Mouse (Mus musculus) neural tube, embryonic 13.5 days (tissue): Measurements from ENCODE around the gene Ndufa7. TPM values are rescaled to one million over a fixed set of nuclear protein-coding genes. Genes with fewer than 3 reads are reported as not detected.
A peak's percentile ranks its signal among the peaks of the same experiment; 100 is the strongest.

Experiments used
- ATAC-seq: fragments of 200-750 bp; cut with Nextera tagmentation; 2 replicates; pipeline ENCODE4 v1.8.0; 2017; ENCODE audit warnings: low read depth, mild to moderate bottlenecking, moderate TSS enrichment, moderate library complexity
- H3K27ac ChIP-seq: fragments of 300-500 bp; sonication (generic); replicated peaks from 2 replicates; pipeline ENCODE4 v1.5.1; 2015; ENCODE audit warnings: moderate library complexity, mild to moderate bottlenecking, inconsistent platforms
- H3K27me3 ChIP-seq: fragments of 300-500 bp; sonication (generic); 2 replicates; pipeline ENCODE4 v1.6.1; 2015; ENCODE audit warnings: mild to moderate bottlenecking, inconsistent platforms
- H3K36me3 ChIP-seq: fragments of 300-500 bp; sonication (generic); 2 replicates; pipeline ENCODE4 v1.6.1; 2015; ENCODE audit warnings: mild to moderate bottlenecking, inconsistent platforms
- H3K4me1 ChIP-seq: fragments of 300-500 bp; sonication (generic); replicated peaks from 2 replicates; pipeline ENCODE4 v1.6.1; 2015; ENCODE audit warnings: inconsistent platforms
- H3K4me2 ChIP-seq: fragments of 300-500 bp; sonication (generic); 2 replicates; pipeline ENCODE4 v1.6.1; 2015; ENCODE audit warnings: inconsistent platforms, mild to moderate bottlenecking, moderate library complexity
- H3K4me3 ChIP-seq: fragments of 300-500 bp; sonication (generic); 2 replicates; pipeline ENCODE4 v1.5.1; 2015; ENCODE audit warnings: mild to moderate bottlenecking, inconsistent platforms
- H3K9ac ChIP-seq: fragments of 300-500 bp; sonication (generic); 2 replicates; pipeline ENCODE4 v1.6.1; 2015; ENCODE audit warnings: moderate library complexity, mild to moderate bottlenecking, inconsistent platforms
- H3K9me3 ChIP-seq: fragments of 300-500 bp; sonication (generic); 2 replicates; pipeline ENCODE4 v1.6.1; 2016; ENCODE audit warnings: inconsistent platforms
- WGBS: fragments of 180-500 bp; shearing (Covaris S2); methylation state at CpG from one replicate; pipeline ENCODE4 v1.1.7; 2015; 5-methylcytosine and 5-hydroxymethylcytosine counted together
- polyA plus RNA-seq: library from polyadenylated mRNA; unstranded; fragments of >200 nt; fragmentation: Nextera tagmentation; extraction: Ambion mirVana; gene quantifications from 2 replicates; pipeline ENCODE4 v1.2.1, GENCODE M21; 2015

Gene Ndufa7
- polyA plus RNA-seq, 1 experiment from 2014 or later = 558 TPM

GRCm38 (mm10) chr17:33788732-33789131, 35.6 kb upstream of the Ndufa7 start:
- no peak for ATAC-seq
- H3K9ac ChIP-seq = no peak overlapping the region
- H3K27me3 ChIP-seq = no peaks in the 10 kb centered on the region
- H3K27ac ChIP-seq = no peak overlapping the region
- no peaks in the 10 kb centered on the region for H3K36me3 ChIP-seq
- H3K9me3 ChIP-seq = no peaks in the 10 kb centered on the region
- 81% methylated on average over 4 of the region's 4 CpGs for WGBS
- no peak overlapping the region for H3K4me3 ChIP-seq
- H3K4me2 ChIP-seq = no peak overlapping the region
- H3K4me1 ChIP-seq = no peaks in the 10 kb centered on the region

DNA sequence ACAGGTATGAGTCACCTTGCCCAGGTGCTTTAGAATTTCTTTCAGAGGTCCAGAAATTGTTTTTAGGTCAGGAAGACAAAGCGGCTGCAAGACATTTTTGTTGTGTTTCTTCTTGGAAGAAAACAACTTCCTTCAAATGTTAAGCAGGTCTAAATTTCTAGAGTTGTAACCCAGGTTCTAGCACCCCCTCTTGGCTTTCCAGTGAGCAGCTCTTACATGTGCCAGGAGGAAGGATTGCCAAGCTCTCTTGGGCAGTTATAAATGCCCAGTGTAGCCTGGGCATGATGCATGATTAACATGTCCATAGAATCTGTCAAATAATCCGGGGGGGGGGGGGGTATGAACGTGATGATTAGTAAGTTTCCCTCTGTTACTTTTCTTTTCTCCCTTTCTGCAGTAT, 26.1 kb upstream of the Ndufa7 start:
- Histone ChIP-seq H3K4me3 (no peak overlapping the region), H3K27me3 (no peaks in the 10 kb centered on the region; the same call in 1 of the 2 replicates), H3K4me2 (no peak overlapping the region), H3K36me3 (no peaks in the 10 kb centered on the region), H3K9me3 (no peaks in the 10 kb centered on the region), H3K9ac (no peak overlapping the region), H3K27ac (no peak overlapping the region), H3K4me1 (no peaks in the 10 kb centered on the region)
- no peak for ATAC-seq
- 56% methylated on average over 3 of the region's 3 CpGs for WGBS

DNA sequence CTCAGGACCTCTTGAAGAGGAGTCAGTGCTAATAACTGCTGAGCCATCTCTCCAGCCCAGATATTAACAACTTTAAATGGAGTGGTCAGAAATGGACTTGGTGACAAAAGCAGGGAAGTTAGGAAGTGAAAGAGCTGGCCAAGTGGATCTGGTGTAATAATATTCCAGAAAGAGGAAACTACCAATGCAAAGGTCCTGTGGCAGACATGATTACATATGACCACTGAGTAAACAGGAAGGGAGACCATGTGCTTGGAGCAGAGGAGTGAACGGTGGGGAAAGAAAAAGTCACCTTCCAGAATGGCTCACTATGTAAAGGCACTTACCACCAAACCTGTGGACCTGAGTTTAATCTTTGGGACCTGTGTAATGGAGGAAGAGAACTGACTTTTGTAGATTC, 25.1 kb upstream of the Ndufa7 start:
- Histone ChIP-seq H3K9ac (no peak overlapping the region), H3K4me2 (no peak overlapping the region), H3K27ac (no peak overlapping the region), H3K27me3 (no peaks in the 10 kb centered on the region; the same call in 1 of the 2 replicates), H3K4me1 (no peaks in the 10 kb centered on the region), H3K4me3 (no peak overlapping the region), H3K36me3 (no peaks in the 10 kb centered on the region), H3K9me3 (no peaks in the 10 kb centered on the region)
- no peak for ATAC-seq
- WGBS = 71% methylated on average over 1 of the region's 1 CpGs

GRCm38 (mm10) chr17:33802221-33802620, 22.2 kb upstream of the Ndufa7 start:
- H3K4me1 ChIP-seq = no peaks in the 10 kb centered on the region
- H3K27me3 ChIP-seq = no peaks in the 10 kb centered on the region
- 7% methylated on average over 2 of the region's 2 CpGs for WGBS
- H3K4me2 ChIP-seq = no peak overlapping the region
- no peaks in the 10 kb centered on the region for H3K9me3 ChIP-seq
- no peak overlapping the region for H3K4me3 ChIP-seq
- no peak for ATAC-seq
- H3K27ac ChIP-seq = no peak overlapping the region
- no peaks in the 10 kb centered on the region for H3K36me3 ChIP-seq
- no peak overlapping the region for H3K9ac ChIP-seq

DNA sequence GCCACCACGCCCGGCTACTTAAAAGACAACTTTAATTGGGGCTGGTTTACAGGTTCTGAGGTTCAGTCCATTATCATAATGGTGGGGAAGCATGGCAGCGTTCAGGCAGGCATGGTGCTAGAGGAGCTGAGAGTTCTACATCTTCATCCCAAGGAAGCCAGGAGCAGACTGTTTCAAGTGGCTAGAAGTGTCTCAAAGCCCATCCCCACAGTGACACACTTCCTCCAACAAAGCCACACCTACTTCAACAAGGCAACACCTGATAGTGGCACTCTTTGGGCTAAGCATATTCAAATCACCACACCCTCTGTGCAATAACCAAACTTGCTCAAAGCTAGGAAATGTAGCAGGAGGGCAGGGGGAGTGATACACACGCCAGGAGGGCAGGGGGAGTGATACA, 20.2 kb upstream of the Ndufa7 start:
- Histone ChIP-seq H3K4me1 (no peaks in the 10 kb centered on the region), H3K4me3 (no peak overlapping the region), H3K9me3 (no peaks in the 10 kb centered on the region), H3K27ac (no peak overlapping the region), H3K27me3 (peaks cover 3% of the 10 kb centered on the region; the same call in 1 of the 2 replicates), H3K36me3 (no peaks in the 10 kb centered on the region), H3K4me2 (no peak overlapping the region), H3K9ac (no peak overlapping the region)
- WGBS = 65% methylated on average over 4 of the region's 4 CpGs
- no peak for ATAC-seq

- Histone ChIP-seq H3K9ac (no peak overlapping the region), H3K9me3 (no peaks in the 10 kb centered on the region), H3K36me3 (no peaks in the 10 kb centered on the region), H3K4me1 (no peaks in the 10 kb centered on the region), H3K4me3 (no peak overlapping the region), H3K27me3 (peaks cover 3% of the 10 kb centered on the region; the same call in 1 of the 2 replicates), H3K4me2 (no peak overlapping the region), H3K27ac (no peak overlapping the region)
- ATAC-seq = no peak
- WGBS = 59% methylated on average over 1 of the region's 1 CpGs
Measured at GRCm38 (mm10) chr17:33804745-33805144, 19.6 kb upstream of the Ndufa7 start.

DNA sequence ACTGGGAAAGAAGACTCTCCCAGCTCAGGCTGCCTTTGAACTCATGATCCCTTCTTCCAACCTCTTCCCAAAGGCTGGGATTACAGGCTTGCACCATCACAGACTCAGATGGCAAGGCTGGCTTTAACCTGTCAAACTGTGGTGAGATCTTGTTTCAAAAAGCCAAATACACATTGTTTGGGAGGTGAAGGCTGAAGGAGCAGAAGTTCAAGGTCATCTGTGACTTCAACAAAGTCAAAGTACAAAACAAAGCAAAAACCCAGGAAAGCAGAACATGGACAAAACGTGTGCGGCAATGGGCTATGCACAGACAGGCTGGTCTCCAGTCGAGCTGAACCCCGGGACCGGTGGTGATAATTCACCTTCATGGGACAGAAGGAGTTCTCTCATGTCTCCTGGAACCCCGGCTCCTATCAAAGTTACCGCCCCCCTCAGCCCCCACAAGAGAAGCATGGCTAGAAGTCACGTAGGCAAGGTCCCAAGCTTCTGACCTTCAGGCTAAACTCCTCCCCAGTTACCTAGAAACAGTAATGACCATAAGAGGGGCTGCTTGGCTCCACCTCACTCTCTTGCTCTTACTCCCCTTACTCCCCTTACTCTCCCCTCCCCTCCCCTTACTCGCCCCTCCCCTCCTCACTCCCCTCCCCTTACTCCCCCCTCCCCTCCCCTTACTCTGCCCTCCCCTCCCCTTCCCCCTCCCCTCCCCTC, 17.0 kb upstream of the Ndufa7 start:
- Histone ChIP-seq H3K9me3 (no peaks in the 10 kb centered on the region), H3K4me1 (peaks cover 9% of the 10 kb centered on the region), H3K4me3 (no peak overlapping the region), H3K27ac (no peak overlapping the region), H3K36me3 (no peaks in the 10 kb centered on the region), H3K9ac (no peak overlapping the region), H3K4me2 (no peak overlapping the region), H3K27me3 (peaks cover 15% of the 10 kb centered on the region)
- no peak for ATAC-seq
- WGBS = 64% methylated on average over 8 of the region's 9 CpGs

DNA sequence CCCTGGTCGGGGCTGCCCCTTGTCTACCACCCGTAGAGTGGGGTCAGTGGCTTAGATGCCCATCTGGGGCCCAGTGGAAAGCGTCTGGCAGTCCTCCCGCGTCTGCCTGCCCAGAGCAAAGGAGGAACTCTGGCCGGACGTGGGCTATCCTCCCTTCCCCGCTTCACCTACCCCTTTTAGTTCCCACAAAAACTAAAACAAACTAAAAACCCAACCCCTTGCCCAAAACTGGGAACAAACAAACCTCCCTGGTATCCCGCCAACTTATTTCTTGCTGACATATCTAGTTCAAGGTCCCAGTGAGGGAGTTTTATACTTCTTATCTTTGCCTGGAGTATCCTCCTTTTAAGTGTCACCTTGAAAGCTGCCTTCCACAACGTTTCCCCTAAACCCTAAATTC, 16.2 kb upstream of the Ndufa7 start:
- Histone ChIP-seq H3K9ac (no peak overlapping the region), H3K36me3 (no peaks in the 10 kb centered on the region), H3K4me3 (no peak overlapping the region), H3K4me1 (peaks cover 9% of the 10 kb centered on the region), H3K9me3 (no peaks in the 10 kb centered on the region), H3K27ac (no peak overlapping the region), H3K27me3 (peaks cover 15% of the 10 kb centered on the region), H3K4me2 (no peak overlapping the region)
- ATAC-seq = no peak
- 42% methylated on average over 10 of the region's 10 CpGs for WGBS

- WGBS = under 1% methylated on average over 36 of the region's 36 CpGs
- H3K9ac ChIP-seq = peak within 1 kb of the TSS; percentile 70
- peak within 1 kb of the TSS; percentile 48 for H3K4me3 ChIP-seq
- no peaks in the 10 kb centered on the region for H3K36me3 ChIP-seq
- no peak within 1 kb of the TSS for H3K27ac ChIP-seq
- peak within 1 kb of the TSS; percentile 68 for H3K4me2 ChIP-seq
- ATAC-seq = peak; percentile 98
- peaks cover 9% of the 10 kb centered on the region for H3K4me1 ChIP-seq
- no peaks in the 10 kb centered on the region for H3K9me3 ChIP-seq
- peaks cover 15% of the 10 kb centered on the region for H3K27me3 ChIP-seq
Measured at GRCm38 (mm10) chr17:33810334-33811141, 13.8 kb upstream of the Ndufa7 start, which contains the start of gene Kank3. Gene Kank3, plus strand, starts transcription at chr17:33810519.

DNA sequence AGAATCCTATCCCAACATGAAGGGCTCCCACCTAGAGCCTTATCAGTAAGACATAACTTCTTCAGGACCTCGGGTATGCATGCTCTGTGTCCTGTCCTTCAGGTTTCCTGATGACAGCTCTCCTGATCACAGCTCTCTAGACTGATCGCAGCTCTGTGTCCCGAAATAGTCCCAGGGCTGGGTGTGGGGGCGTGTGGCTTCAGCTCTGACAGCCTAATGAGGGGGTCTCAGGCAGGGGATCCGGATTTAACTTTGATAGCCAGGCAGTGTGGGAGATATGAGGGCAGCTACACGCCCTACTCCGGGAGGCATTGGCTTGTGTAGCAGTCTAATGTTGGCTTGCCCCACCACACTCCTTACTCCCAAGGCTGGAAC, 13.2 kb upstream of the Ndufa7 start:
- Histone ChIP-seq H3K27me3 (peaks cover 15% of the 10 kb centered on the region), H3K27ac (no peak overlapping the region), H3K4me3 (peak overlapping the region; percentile 48), H3K4me1 (peaks cover 9% of the 10 kb centered on the region), H3K36me3 (no peaks in the 10 kb centered on the region), H3K9me3 (no peaks in the 10 kb centered on the region), H3K9ac (peak overlapping the region; percentile 70; the same call in 1 of the 2 replicates), H3K4me2 (peak overlapping the region; percentile 68)
- ATAC-seq = no peak
- WGBS = 31% methylated on average over 7 of the region's 7 CpGs

DNA sequence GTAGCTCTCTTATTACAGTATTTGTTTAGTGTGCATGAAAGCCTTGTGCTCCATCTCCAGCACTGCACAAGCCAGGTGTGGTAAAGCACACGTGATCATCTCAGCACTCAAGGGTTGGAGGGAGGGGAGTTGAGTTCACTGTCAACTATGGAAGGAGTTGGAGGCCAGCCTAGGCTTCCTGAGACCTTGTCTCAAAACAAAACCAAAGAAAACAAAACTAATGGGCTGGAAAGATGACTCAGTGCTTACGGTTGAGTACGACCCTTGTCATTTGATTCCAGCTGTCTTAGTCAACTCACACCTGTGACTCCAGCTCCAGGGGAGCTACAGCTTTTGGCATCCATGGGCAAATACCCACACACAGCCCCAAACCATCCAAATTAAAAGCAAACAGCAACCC, 11.9 kb upstream of the Ndufa7 start:
- 64% methylated on average over 3 of the region's 3 CpGs for WGBS

GRCm38 (mm10) chr17:33812990-33813389, 11.4 kb upstream of the Ndufa7 start:
- ATAC-seq = no peak

More for the DNA sequence above, 11.9 kb upstream of the Ndufa7 start:
- no peak for ATAC-seq
- Histone ChIP-seq H3K4me3 (no peak overlapping the region), H3K4me2 (peak overlapping the region; percentile 68; the same call in 1 of the 2 replicates), H3K9ac (peak overlapping the region; percentile 12; the same call in 1 of the 2 replicates), H3K4me1 (peaks cover 16% of the 10 kb centered on the region), H3K27ac (no peak overlapping the region), H3K9me3 (no peaks in the 10 kb centered on the region), H3K27me3 (peaks cover 15% of the 10 kb centered on the region), H3K36me3 (no peaks in the 10 kb centered on the region)

More at GRCm38 (mm10) chr17:33812990-33813389, 11.4 kb upstream of the Ndufa7 start:
- no peak overlapping the region for H3K9ac ChIP-seq
- no peaks in the 10 kb centered on the region for H3K36me3 ChIP-seq
- WGBS = 70% methylated on average over 4 of the region's 4 CpGs
- H3K4me1 ChIP-seq = peaks cover 20% of the 10 kb centered on the region
- H3K9me3 ChIP-seq = no peaks in the 10 kb centered on the region
- no peak overlapping the region for H3K4me3 ChIP-seq
- peak overlapping the region; percentile 68; the same call in 1 of the 2 replicates for H3K4me2 ChIP-seq
- peaks cover 15% of the 10 kb centered on the region for H3K27me3 ChIP-seq
- H3K27ac ChIP-seq = no peak overlapping the region
